Mouse (Mus musculus) G1E (cell line): Measurements from ENCODE around the gene Abca2.

ENCODE experiments used
- CTCF ChIP-seq: IDR thresholded peaks from 2 replicates; pipeline ENCODE4 v1.5.1; 2012; ENCODE audit warnings: low read depth, low read length, inconsistent platforms, mixed read lengths
- TAL1 ChIP-seq: conservative IDR thresholded peaks from 2 replicates; pipeline ENCODE4 v1.6.1; 2012; ENCODE audit warnings: low read depth, low read length, inconsistent platforms, mixed read lengths

- TF ChIP-seq CTCF (no peak), TAL1 (no peak)
These were observed 52.0 kb downstream of the Abca2 start for GRCm38 (mm10) chr2:25480541-25480940.
